Mouse (Mus musculus) left cerebral cortex, postnatal 14 days (tissue): Measurements from ENCODE around the gene Srp14. TPM values are rescaled to one million over a fixed set of nuclear protein-coding genes. Genes with fewer than 3 reads are reported as not detected.

ENCODE experiments used
- DNase-seq, 2 experiments: peaks; one replicate each; pipeline ENCODE4 v3.0.0; 2021 to 2022; ENCODE audit warnings: low spot score in 2 of 2, mixed read lengths in 1 of 2
- intact Hi-C: fragments of 180-260 bp; cut with DNase I; formaldehyde crosslinking; loops from one replicate; pipeline ENCODE4 v1.15.1; 2025
- total RNA-seq, 2 experiments: library from RNA; stranded (reverse); gene quantifications; 2 replicates each; pipeline ENCODE4 v1.2.3; 2021

The Srp14 gene
- total RNA-seq, 2 experiments from 2014 or later: 157 to 167 TPM

DNA sequence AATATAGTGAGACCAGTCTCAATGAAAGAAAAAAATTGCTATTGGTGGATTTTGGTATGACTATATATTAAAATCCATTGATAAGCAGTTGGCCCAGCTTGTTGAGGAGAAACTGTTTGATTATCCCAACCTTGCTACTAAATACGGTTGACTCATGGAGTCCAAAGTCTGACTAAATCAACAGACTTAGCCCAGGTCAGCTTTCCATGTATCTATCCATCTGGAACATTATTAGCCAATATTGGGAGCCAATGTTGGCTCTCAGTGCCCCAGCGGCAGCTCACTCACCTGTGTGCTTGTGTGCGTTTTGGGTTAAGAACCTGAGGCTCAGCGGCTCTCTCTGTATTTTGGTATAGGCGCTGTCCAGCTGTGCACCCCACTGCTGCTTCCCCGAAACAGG lies 28.5 kb downstream of the Srp14 start:
- no peak for DNase-seq
- intact Hi-C loops: no loop called here

DNA sequence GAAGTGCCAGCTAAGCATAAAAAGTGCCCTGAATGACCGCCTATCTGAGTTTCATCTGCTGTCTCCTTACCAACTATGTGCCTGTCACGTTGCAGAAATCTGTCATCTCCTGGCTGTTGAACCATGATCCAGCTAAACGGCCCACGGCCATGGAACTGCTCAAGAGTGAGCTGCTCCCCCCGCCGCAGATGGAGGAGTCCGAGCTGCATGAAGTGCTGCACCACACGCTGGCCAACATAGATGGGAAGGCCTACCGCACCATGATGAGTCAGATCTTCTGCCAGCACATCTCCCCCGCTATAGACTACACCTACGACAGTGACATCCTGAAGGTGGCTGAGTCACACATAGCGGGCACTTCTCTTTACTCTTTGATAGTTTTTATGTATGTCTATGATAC lies 31.3 kb downstream of the Srp14 start:
- peak; percentile 46 to 49 for DNase-seq
- intact Hi-C loops: no loop called here

DNA sequence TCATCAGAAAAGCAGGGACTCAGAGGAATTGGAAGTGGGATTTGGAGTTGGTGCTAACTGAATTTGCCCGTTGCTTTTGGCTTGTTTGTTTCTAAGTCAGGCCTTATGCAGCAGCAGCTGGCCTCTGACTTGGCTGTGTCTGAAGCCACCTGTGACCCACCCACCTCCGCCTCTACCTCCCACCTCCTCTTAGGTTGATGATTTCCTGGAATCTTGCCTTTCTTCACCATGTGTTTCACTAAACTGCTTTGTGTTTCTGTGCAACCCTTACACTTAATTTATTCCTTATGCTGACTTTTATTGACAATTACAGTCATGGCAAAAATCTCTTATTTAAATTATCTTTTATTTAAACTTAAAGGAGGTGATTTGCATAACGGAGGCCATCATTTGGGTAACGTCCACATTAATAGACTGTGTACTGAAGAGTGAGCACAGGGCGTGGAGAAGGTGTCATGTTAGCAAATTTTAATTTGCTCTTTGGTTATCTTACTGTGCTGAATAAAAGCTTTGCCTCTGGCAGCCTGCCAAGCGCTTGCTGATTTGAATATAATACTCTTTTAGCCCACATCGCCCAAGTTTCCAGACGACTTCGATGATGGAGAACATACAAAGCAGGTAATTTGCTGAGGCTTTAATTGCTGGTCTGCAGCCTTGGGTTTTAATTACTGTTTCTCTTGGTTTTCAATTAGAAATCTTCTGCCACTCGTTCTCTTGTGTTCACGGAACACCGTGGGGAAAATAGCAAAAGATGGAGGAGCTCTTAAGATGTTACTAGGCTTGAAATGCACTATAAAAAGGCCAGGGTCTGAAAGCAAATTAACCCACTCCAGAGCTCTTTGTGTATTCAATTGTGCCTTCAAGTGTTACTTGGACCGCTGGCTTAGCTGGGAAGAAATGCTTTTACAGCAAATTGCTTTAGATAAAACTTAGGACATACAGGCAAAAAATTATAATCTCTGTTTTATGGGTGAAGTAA lies 33.5 kb downstream of the Srp14 start:
- intact Hi-C loops: no loop called here
- DNase-seq: peak; percentile 49 to 65

- intact Hi-C loops: no loop called here
- DNase-seq: no peak
These were observed 36.8 kb downstream of the Srp14 start for GRCm38 (mm10) chr2:118442723-118443122.

GRCm38 (mm10) chr2:118442172-118442571 lies 37.3 kb downstream of the Srp14 start:
- intact Hi-C loops: no loop called here
- no peak for DNase-seq

GRCm38 (mm10) chr2:118431589-118431988 lies 47.9 kb downstream of the Srp14 start:
- no peak for DNase-seq
- intact Hi-C loops: no loop called here

DNA sequence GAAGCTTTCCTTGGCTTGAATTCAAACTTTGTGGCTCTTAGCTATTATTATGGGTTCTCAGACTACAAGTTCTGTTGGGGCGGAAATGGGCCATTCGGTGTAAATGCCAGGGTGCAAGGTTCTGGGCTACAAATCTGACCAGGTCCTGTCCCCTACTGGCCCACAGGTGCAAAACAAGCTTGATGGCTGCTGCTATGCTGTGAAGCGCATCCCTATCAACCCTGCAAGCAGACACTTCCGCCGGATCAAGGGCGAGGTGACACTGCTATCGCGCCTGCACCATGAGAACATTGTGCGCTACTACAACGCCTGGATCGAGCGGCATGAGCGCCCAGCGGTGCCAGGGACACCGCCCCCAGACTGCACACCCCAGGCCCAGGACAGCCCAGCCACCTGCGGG lies 48.9 kb downstream of the Srp14 start:
- no peak for DNase-seq
- intact Hi-C loops: no loop called here

DNA sequence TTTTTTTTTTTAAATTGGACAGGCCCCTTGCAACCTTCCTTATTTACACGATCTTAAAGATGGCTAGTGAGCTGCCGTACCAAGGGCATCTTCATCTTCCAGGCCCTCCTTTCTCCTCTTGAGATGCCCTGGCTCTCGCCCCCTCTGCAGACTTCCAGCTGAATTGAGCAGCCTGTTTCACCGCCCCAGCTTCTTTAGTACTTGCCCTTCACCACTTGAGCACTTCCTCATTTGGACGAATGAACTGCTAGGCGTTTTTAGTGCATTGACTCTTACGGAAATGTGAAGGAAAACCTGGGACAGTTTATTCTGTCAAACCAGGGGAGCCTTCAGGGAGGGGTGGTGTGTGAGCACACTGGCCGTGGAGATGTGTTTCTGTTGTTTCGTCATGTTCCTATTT lies 50.2 kb downstream of the Srp14 start:
- no peak for DNase-seq
- intact Hi-C loops: no loop called here

- intact Hi-C loops: no loop called here
- no peak for DNase-seq
These were observed 51.2 kb downstream of the Srp14 start for GRCm38 (mm10) chr2:118428296-118428695.

Other genes with a start within 250 kb of the Srp14 start
- under 1 TPM; 0.66 to 0.77 TPM for gene Fsip1, start 222.7 kb downstream of the Srp14 start, total RNA-seq
- gene Gpr176, start 106.3 kb downstream of the Srp14 start, total RNA-seq: 10 to 100 TPM; 11.4 to 12.5 TPM
- 10 to 100 TPM; 18.3 to 21.0 TPM for gene Eif2ak4, start 91.1 kb downstream of the Srp14 start, total RNA-seq
- 1 to 10 TPM; 3.8 to 4.4 TPM for gene Bmf, start 70.0 kb upstream of the Srp14 start, total RNA-seq
- 1 to 10 TPM; 1.5 to 1.9 TPM for gene Bub1b, start 118.5 kb upstream of the Srp14 start, total RNA-seq
- gene Pak6, start 183.6 kb upstream of the Srp14 start, total RNA-seq: 100 to 1,000 TPM; 117 to 122 TPM
- 10 to 100 TPM; 15.7 to 17.3 TPM for gene Ankrd63, start 224.3 kb upstream of the Srp14 start, total RNA-seq
- gene Plcb2, start 248.7 kb upstream of the Srp14 start, total RNA-seq: 1 to 10 TPM; 2.4 to 2.8 TPM